Mouse (Mus musculus) ES-E14 (cell line): ENCODE data around the gene Ptpn5. TPM values are rescaled to one million over a fixed set of nuclear protein-coding genes. Genes with fewer than 3 reads are reported as not detected.

Source experiments
- DNase-seq: peaks from one replicate; pipeline ENCODE4 v3.0.0-alpha.2; 2013; ENCODE audit warnings: low read depth, low spot score
- H3K27ac ChIP-seq: 2 replicates; pipeline ENCODE4 v1.5.1; 2012; ENCODE audit warnings: low read depth, mild to moderate bottlenecking, low read length, moderate library complexity, mixed read lengths; ENCODE audit not compliant: poor library complexity, insufficient read depth, severe bottlenecking
- H3K36me3 ChIP-seq: 2 replicates; pipeline ENCODE4 v1.6.1; 2012; ENCODE audit warnings: mild to moderate bottlenecking, low read length, moderate library complexity, mixed read lengths; ENCODE audit not compliant: control insufficient read depth, poor library complexity, insufficient read depth, severe bottlenecking
- H3K4me1 ChIP-seq, 2 experiments: fragments of 150-350 bp in 1 of 2; sonication (generic) in 1 of 2; 2 replicates each; pipeline ENCODE4 v1.6.1; 2012; ENCODE audit warnings: low read length in 2 of 2, mild to moderate bottlenecking in 1 of 2, mixed read lengths in 1 of 2; ENCODE audit not compliant: control insufficient read depth in 2 of 2, insufficient read depth in 2 of 2, poor library complexity in 1 of 2
- H3K4me3 ChIP-seq, 2 experiments: fragments of 150-350 bp in 1 of 2; sonication (generic) in 1 of 2; 2 replicates each; pipeline ENCODE4 v1.5.1; 2012; ENCODE audit warnings: low read length in 2 of 2, low read depth in 1 of 2, mild to moderate bottlenecking in 1 of 2, mixed read lengths in 1 of 2; ENCODE audit not compliant: insufficient read depth in 1 of 2, poor library complexity in 1 of 2, severe bottlenecking in 1 of 2
- H3K9ac ChIP-seq: 2 replicates; pipeline ENCODE4 v1.6.1; 2012; ENCODE audit warnings: low read depth, mild to moderate bottlenecking, low read length, mixed read lengths; ENCODE audit not compliant: poor library complexity, insufficient read depth, severe bottlenecking
- H3K9me3 ChIP-seq: fragments of 150-350 bp; sonication (generic); 2 replicates; pipeline ENCODE4 v1.6.1; 2012; ENCODE audit warnings: low read depth, mild to moderate bottlenecking, low read length; ENCODE audit not compliant: control insufficient read depth, insufficient read depth
- CHD2 ChIP-seq: IDR thresholded peaks from 2 replicates; pipeline ENCODE4 v1.6.1; 2014; ENCODE audit warnings: mild to moderate bottlenecking, low read depth, low read length, inconsistent platforms
- HCFC1 ChIP-seq: IDR thresholded peaks from 2 replicates; pipeline ENCODE4 v1.6.1; 2012; ENCODE audit warnings: low read length, inconsistent platforms, borderline replicate concordance; ENCODE audit not compliant: insufficient read depth
- MAFK ChIP-seq: IDR thresholded peaks from 2 replicates; pipeline ENCODE4 v1.6.1; 2014; ENCODE audit warnings: mild to moderate bottlenecking, low read depth, low read length, inconsistent platforms; ENCODE audit not compliant: insufficient read depth
- ZC3H11A ChIP-seq: IDR thresholded peaks from 2 replicates; pipeline ENCODE4 v1.6.1; 2012; ENCODE audit warnings: low read depth, mild to moderate bottlenecking, inconsistent platforms, low read length, borderline replicate concordance
- ZNF384 ChIP-seq: IDR thresholded peaks from 2 replicates; pipeline ENCODE4 v1.6.1; 2012; ENCODE audit warnings: low read depth, low read length, inconsistent platforms
- in situ Hi-C, 2 experiments: fragments of 600-800 bp; cut with MboI; formaldehyde crosslinking; loops; one replicate each; pipeline ENCODE4 v1.15.1; 2025; ENCODE audit warnings: low sequenced_read_pairs in 2 of 2, inconsistent platforms in 1 of 2; ENCODE audit not compliant: unreplicated experiment in 2 of 2
- total RNA-seq: library from RNA; depleted of rRNA; stranded (reverse); fragments of 300-350 nt; gene quantifications from 2 replicates; pipeline ENCODE4 v1.2.3, GENCODE M21; 2012

Gene Ptpn5
- total RNA-seq, 1 experiment: 0.36 TPM

- Histone ChIP-seq H3K27ac (no peak overlapping the region), H3K36me3 (no peaks in the 10 kb centered on the region; the same call in 1 of the 2 replicates), H3K9ac (no peak overlapping the region), H3K4me1 (peaks cover 0 to 4% of the 10 kb centered on the region in 2 experiments; a peak in 1 of 4 replicates), H3K4me3 (no peak overlapping the region), H3K9me3 (no peaks in the 10 kb centered on the region)
- in situ Hi-C loops: no loop called here
- no peak for DNase-seq
- TF ChIP-seq MAFK: no peak
- TF ChIP-seq HCFC1: no peak
- TF ChIP-seq CHD2: no peak
- TF ChIP-seq ZC3H11A: no peak
- no peak for TF ChIP-seq ZNF384
Measured at GRCm38 (mm10) chr7:47054666-47055065, 78.8 kb downstream of the Ptpn5 start.

- Histone ChIP-seq H3K4me3 (no peak overlapping the region), H3K4me1 (peaks cover 0 to 4% of the 10 kb centered on the region in 2 experiments; a peak in 1 of 4 replicates), H3K9me3 (no peaks in the 10 kb centered on the region), H3K27ac (no peak overlapping the region), H3K36me3 (no peaks in the 10 kb centered on the region; the same call in 1 of the 2 replicates), H3K9ac (no peak overlapping the region)
- in situ Hi-C loops: no loop called here
- no peak for TF ChIP-seq ZNF384
- TF ChIP-seq MAFK: no peak
- no peak for TF ChIP-seq ZC3H11A
- TF ChIP-seq CHD2: no peak
- TF ChIP-seq HCFC1: no peak
- no peak for DNase-seq
Measured at GRCm38 (mm10) chr7:47053287-47053686, 80.2 kb downstream of the Ptpn5 start.

- peaks cover 0 to 4% of the 10 kb centered on the region in 2 experiments; a peak in 1 of 4 replicates for H3K4me1 ChIP-seq
- H3K9ac ChIP-seq: no peak overlapping the region
- TF ChIP-seq ZNF384 (no peak), ZC3H11A (no peak), CHD2 (no peak), HCFC1 (no peak), MAFK (no peak)
- no peak overlapping the region for H3K27ac ChIP-seq
- in situ Hi-C loops: no loop called here
- no peak overlapping the region for H3K4me3 ChIP-seq
- no peaks in the 10 kb centered on the region for H3K9me3 ChIP-seq
- no peak for DNase-seq
- no peaks in the 10 kb centered on the region; the same call in 1 of the 2 replicates for H3K36me3 ChIP-seq
Measured at GRCm38 (mm10) chr7:47052276-47052675, 81.2 kb downstream of the Ptpn5 start.

DNA sequence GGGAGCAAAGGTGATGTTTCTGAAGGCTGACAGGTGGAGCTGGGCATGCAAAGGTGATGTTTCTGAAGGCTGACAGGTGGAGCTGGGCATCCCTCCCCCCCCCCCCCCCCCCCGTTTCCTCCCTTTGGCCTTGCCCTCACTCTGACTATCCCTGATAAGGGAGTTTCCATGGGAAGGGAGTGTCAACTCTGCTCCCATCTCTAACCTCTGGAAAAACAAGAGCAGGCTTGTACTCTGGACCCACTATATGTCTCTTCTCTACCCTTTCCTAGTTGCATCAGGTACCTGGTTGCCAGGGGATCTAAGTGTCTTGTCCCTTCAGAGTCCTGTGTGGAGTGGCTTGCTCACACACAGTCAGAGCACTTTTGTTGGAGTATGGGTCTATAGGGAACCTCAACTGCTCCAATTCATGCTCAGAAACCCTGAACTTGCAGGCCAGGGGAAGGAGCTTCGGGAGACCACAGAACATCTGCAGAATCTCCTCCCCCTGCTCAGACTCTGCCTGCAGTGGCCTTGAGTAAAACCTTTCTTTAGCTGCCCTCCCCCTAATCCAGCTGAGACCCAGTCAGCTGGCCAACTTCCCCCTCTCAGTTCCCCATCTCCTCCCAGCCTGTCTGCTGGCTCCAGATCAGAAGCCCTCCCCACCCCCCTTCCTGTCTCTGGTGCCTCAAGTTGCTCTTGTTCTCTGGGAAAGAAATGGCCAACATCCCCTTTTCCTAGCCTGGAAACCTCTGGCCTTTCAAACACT lies 81.9 kb downstream of the Ptpn5 start:
- DNase-seq: no peak
- H3K27ac ChIP-seq: no peak overlapping the region

More for the DNA sequence above, 81.9 kb downstream of the Ptpn5 start:
- no peak overlapping the region for H3K9ac ChIP-seq
- H3K4me3 ChIP-seq: peak overlapping the region in 1 of 2 experiments; percentile 84; a peak in 1 of 4 replicates
- no peak for TF ChIP-seq ZNF384
- TF ChIP-seq MAFK: no peak
- no peak for TF ChIP-seq ZC3H11A
- no peak for TF ChIP-seq HCFC1
- TF ChIP-seq CHD2: no peak
- H3K9me3 ChIP-seq: no peaks in the 10 kb centered on the region
- no peaks in the 10 kb centered on the region; the same call in 1 of the 2 replicates for H3K36me3 ChIP-seq
- peaks cover 0 to 4% of the 10 kb centered on the region in 2 experiments; a peak in 1 of 4 replicates for H3K4me1 ChIP-seq
- in situ Hi-C loops: no loop called here
